Mouse (Mus musculus): ENCODE measurements at regions not wholly inside any gene's neighbourhood (a gene's known extent, or its start where the extent isn't known, plus 50 kb on each side); places are given as distances from the start of the nearest gene placed in this dataset.

GRCm38 (mm10) chr8:11979056-11979455 lies 138.8 kb downstream of the Tex29 start:
- no peak for DNase-seq (ENCODE audit: low spot score)

- DNase-seq (ENCODE audit: low spot score): no peak
Measured at GRCm38 (mm10) chr8:11981458-11981857, 141.2 kb downstream of the Tex29 start.

- DNase-seq (ENCODE audit: low spot score): no peak
Measured at GRCm38 (mm10) chr8:11990024-11990423, 149.8 kb downstream of the Tex29 start.

- DNase-seq (ENCODE audit: low spot score): peak; percentile 45
Measured at GRCm38 (mm10) chr8:11999736-12000458, 159.6 kb downstream of the Tex29 start.

GRCm38 (mm10) chr8:12000459-12000789 lies 160.2 kb downstream of the Tex29 start:
- DNase-seq (ENCODE audit: low spot score): no peak

GRCm38 (mm10) chr8:12004241-12004640 lies 164.0 kb downstream of the Tex29 start:
- no peak for DNase-seq (ENCODE audit: low spot score)

- DNase-seq (ENCODE audit: low spot score): no peak
Measured at GRCm38 (mm10) chr8:12012769-12013168, 172.5 kb downstream of the Tex29 start.

- DNase-seq (ENCODE audit: low spot score): no peak
Measured at GRCm38 (mm10) chr8:12017750-12018149, 177.5 kb downstream of the Tex29 start.

GRCm38 (mm10) chr8:12019272-12019671 lies 179.0 kb downstream of the Tex29 start:
- DNase-seq (ENCODE audit: low spot score): no peak

GRCm38 (mm10) chr8:12023669-12024390 lies 183.6 kb downstream of the Tex29 start:
- DNase-seq (ENCODE audit: low spot score): no peak

GRCm38 (mm10) chr8:12030363-12031116 lies 190.3 kb downstream of the Tex29 start:
- no peak for DNase-seq (ENCODE audit: low spot score)

- DNase-seq (ENCODE audit: low spot score): peak; percentile 9
Measured at GRCm38 (mm10) chr8:12031796-12032195, 191.5 kb downstream of the Tex29 start.

- DNase-seq (ENCODE audit: low spot score): no peak
Measured at GRCm38 (mm10) chr8:12032386-12032785, 192.1 kb downstream of the Tex29 start.

- no peak for DNase-seq (ENCODE audit: low spot score)
Measured at GRCm38 (mm10) chr8:12036349-12036748, 196.1 kb downstream of the Tex29 start.

GRCm38 (mm10) chr8:12040924-12041323 lies 200.7 kb downstream of the Tex29 start:
- DNase-seq (ENCODE audit: low spot score): no peak

GRCm38 (mm10) chr8:12041662-12042061 lies 201.4 kb downstream of the Tex29 start:
- DNase-seq (ENCODE audit: low spot score): no peak

- DNase-seq (ENCODE audit: low spot score): no peak
Measured at GRCm38 (mm10) chr8:12050841-12051240, 210.6 kb downstream of the Tex29 start.

GRCm38 (mm10) chr8:12051357-12051756 lies 211.1 kb downstream of the Tex29 start:
- no peak for DNase-seq (ENCODE audit: low spot score)

GRCm38 (mm10) chr8:12055931-12056330 lies 215.7 kb downstream of the Tex29 start:
- no peak for DNase-seq (ENCODE audit: low spot score)

GRCm38 (mm10) chr8:12061237-12061636 lies 217.4 kb upstream of the A230072I06Rik start:
- no peak for DNase-seq (ENCODE audit: low spot score)

- DNase-seq (ENCODE audit: low spot score): no peak
Measured at GRCm38 (mm10) chr8:12062710-12063109, 215.9 kb upstream of the A230072I06Rik start.

GRCm38 (mm10) chr8:12064664-12065063 lies 214.0 kb upstream of the A230072I06Rik start:
- no peak for DNase-seq (ENCODE audit: low spot score)

GRCm38 (mm10) chr8:12066454-12066853 lies 212.2 kb upstream of the A230072I06Rik start:
- no peak for DNase-seq (ENCODE audit: low spot score)

All from urinary bladder, postnatal 25 days (tissue).